Mouse (Mus musculus): ENCODE data around the gene Cfap157. TPM values are rescaled to one million over a fixed set of nuclear protein-coding genes. Genes with fewer than 3 reads are reported as not detected.

The Cfap157 gene
- total and polyA plus RNA-seq, 2 experiments from 2014 or later = 0.22 TPM; not detected in 1

DNA sequence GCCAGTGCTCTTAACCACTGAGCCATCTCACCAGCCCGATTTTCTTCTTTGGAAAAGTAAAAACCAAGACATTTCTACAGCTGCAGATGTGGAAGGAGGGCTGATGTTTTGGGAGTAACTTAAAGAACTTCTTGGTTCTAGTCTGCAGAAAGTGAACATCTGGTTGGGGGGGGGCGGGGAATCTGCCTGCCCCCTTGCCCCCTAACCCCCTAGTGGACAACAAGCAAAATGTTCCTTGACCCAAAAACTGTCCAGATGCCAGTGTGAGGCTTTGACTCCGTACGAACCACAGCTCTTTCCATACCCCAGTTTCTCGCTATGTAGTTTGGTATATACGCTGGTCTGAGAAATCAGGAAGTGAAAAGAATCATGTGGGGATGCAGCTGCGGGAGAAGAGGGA, 34.0 kb downstream of the Cfap157 start:
- 0 out of 2 replicates have a peak, but pooled peaks have one; percentile 8 for TF ChIP-seq CTCF (IDR thresholded peaks at IDR 0.05; ENCODE audit: low read depth)
- TF ChIP-seq EP300 (IDR thresholded peaks at IDR 0.05; ENCODE audit: low read depth) = no peak
- no peaks in the 10 kb centered on the region for H3K4me1 ChIP-seq (ENCODE audit: control insufficient read depth, insufficient read depth)
- no peak overlapping the region for H3K27ac ChIP-seq (ENCODE audit: low read depth)
- ATAC-seq (ENCODE audit: insufficient read depth, low read depth) (no peak), DNase-seq (ENCODE audit: low spot score) (no peak)
- H3K36me3 ChIP-seq (replicated peaks; ENCODE audit: control insufficient read depth, insufficient read depth, low read length) = peaks cover 70% of the 10 kb centered on the region
- no peak overlapping the region for H3K9ac ChIP-seq (replicated peaks; ENCODE audit: low read depth, low read length)
- no peaks in the 10 kb centered on the region for H3K27me3 ChIP-seq (ENCODE audit: control insufficient read depth, insufficient read depth, low read length)
- WGBS = 79% methylated on average over 7 of the region's 7 CpGs
- no peak overlapping the region for H3K4me3 ChIP-seq (ENCODE audit: low read depth, low read length)
- no peaks in the 10 kb centered on the region for H3K9me3 ChIP-seq (replicated peaks; ENCODE audit: control insufficient read depth, low read length)
- no peak overlapping the region for H3K4me2 ChIP-seq (ENCODE audit: low read depth, low read length)

GRCm38 (mm10) chr2:32749082-32749481, 35.1 kb downstream of the Cfap157 start:
- H3K4me3 ChIP-seq (ENCODE audit: low read depth, low read length) = no peak overlapping the region
- H3K27me3 ChIP-seq (ENCODE audit: control insufficient read depth, insufficient read depth, low read length) = no peaks in the 10 kb centered on the region
- DNase-seq (ENCODE audit: low spot score) (no peak), ATAC-seq (ENCODE audit: insufficient read depth, low read depth) (no peak)
- 73% methylated on average over 16 of the region's 16 CpGs for WGBS
- H3K4me1 ChIP-seq (ENCODE audit: control insufficient read depth, insufficient read depth) = no peaks in the 10 kb centered on the region
- TF ChIP-seq EP300 (IDR thresholded peaks at IDR 0.05; ENCODE audit: low read depth) = no peak
- TF ChIP-seq CTCF (IDR thresholded peaks at IDR 0.05; ENCODE audit: low read depth) = no peak
- H3K27ac ChIP-seq (ENCODE audit: low read depth) = no peak overlapping the region
- no peak overlapping the region for H3K4me2 ChIP-seq (ENCODE audit: low read depth, low read length)
- no peaks in the 10 kb centered on the region for H3K9me3 ChIP-seq (replicated peaks; ENCODE audit: control insufficient read depth, low read length)
- peaks cover 62% of the 10 kb centered on the region for H3K36me3 ChIP-seq (replicated peaks; ENCODE audit: control insufficient read depth, insufficient read depth, low read length)
- H3K9ac ChIP-seq (replicated peaks; ENCODE audit: low read depth, low read length) = no peak overlapping the region

DNA sequence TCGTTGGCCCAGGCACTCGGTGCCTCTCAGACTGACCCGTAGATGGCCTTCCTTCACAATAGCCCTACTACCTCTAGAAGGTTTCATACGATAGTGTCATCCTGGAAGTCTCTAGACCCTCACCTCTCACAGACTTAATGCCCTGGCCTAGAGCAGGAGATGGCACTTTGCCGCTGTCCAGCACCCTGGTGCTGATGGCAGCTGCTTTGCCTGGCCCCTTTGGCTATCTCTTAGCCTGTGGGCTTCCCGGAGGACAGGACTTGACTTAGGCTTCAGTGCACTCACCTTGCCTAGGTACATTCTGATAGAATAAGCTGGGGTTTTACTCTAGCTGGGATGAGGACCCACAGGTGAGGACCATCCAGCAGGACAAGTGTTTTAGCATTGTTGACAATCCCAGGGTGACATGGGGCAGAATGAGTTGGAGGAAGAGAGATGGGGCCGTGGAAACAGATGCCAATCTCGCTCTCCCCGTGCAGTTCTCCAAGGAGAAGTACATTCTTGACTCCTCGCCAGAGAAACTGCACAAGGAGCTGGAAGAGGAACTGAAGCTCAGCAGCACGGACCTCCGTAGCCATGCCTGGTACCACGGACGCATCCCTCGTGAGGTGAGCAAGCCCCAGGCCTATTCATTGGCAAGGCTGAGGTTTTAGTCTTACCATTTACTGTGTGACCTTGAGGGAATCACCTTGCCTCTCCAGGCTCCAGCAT, 39.8 kb downstream of the Cfap157 start:
- DNase-seq (ENCODE audit: low spot score) (no peak), ATAC-seq (ENCODE audit: insufficient read depth, low read depth) (no peak)
- Histone ChIP-seq H3K27ac (ENCODE audit: low read depth) (no peak overlapping the region), H3K27me3 (ENCODE audit: control insufficient read depth, insufficient read depth, low read length) (peaks cover 20% of the 10 kb centered on the region), H3K4me1 (ENCODE audit: control insufficient read depth, insufficient read depth) (peaks cover 8% of the 10 kb centered on the region; the same call in 1 of the 2 replicates), H3K36me3 (replicated peaks; ENCODE audit: control insufficient read depth, insufficient read depth, low read length) (peaks cover 33% of the 10 kb centered on the region), H3K9me3 (replicated peaks; ENCODE audit: control insufficient read depth, low read length) (no peaks in the 10 kb centered on the region), H3K4me2 (ENCODE audit: low read depth, low read length) (no peak overlapping the region), H3K4me3 (ENCODE audit: low read depth, low read length) (no peak overlapping the region), H3K9ac (replicated peaks; ENCODE audit: low read depth, low read length) (no peak overlapping the region)
- no peak for TF ChIP-seq CTCF (IDR thresholded peaks at IDR 0.05; ENCODE audit: low read depth)
- TF ChIP-seq EP300 (IDR thresholded peaks at IDR 0.05; ENCODE audit: low read depth) = no peak
- WGBS = 59% methylated on average over 15 of the region's 15 CpGs

GRCm38 (mm10) chr2:32742173-32742531, 42.1 kb downstream of the Cfap157 start:
- no peaks in the 10 kb centered on the region for H3K9me3 ChIP-seq (replicated peaks; ENCODE audit: control insufficient read depth, low read length)
- DNase-seq (ENCODE audit: low spot score) (no peak), ATAC-seq (ENCODE audit: insufficient read depth, low read depth) (peak; percentile 24; the same call in 1 of the 2 replicates)
- no peak overlapping the region for H3K27ac ChIP-seq (ENCODE audit: low read depth)
- H3K4me2 ChIP-seq (ENCODE audit: low read depth, low read length) = peak overlapping the region; percentile 66; the same call in 1 of the 2 replicates
- 34% methylated on average over 18 of the region's 18 CpGs for whole genome bisulfite sequencing
- H3K36me3 ChIP-seq (replicated peaks; ENCODE audit: control insufficient read depth, insufficient read depth, low read length) = peaks cover 19% of the 10 kb centered on the region
- no peak overlapping the region for H3K4me3 ChIP-seq (ENCODE audit: low read depth, low read length)
- H3K4me1 ChIP-seq (ENCODE audit: control insufficient read depth, insufficient read depth) = peaks cover 8% of the 10 kb centered on the region; the same call in 1 of the 2 replicates
- H3K9ac ChIP-seq (replicated peaks; ENCODE audit: low read depth, low read length) = no peak overlapping the region
- peaks cover 20% of the 10 kb centered on the region for H3K27me3 ChIP-seq (ENCODE audit: control insufficient read depth, insufficient read depth, low read length)
- TF ChIP-seq CTCF (IDR thresholded peaks at IDR 0.05; ENCODE audit: low read depth) = no peak
- TF ChIP-seq EP300 (IDR thresholded peaks at IDR 0.05; ENCODE audit: low read depth) = no peak

DNA sequence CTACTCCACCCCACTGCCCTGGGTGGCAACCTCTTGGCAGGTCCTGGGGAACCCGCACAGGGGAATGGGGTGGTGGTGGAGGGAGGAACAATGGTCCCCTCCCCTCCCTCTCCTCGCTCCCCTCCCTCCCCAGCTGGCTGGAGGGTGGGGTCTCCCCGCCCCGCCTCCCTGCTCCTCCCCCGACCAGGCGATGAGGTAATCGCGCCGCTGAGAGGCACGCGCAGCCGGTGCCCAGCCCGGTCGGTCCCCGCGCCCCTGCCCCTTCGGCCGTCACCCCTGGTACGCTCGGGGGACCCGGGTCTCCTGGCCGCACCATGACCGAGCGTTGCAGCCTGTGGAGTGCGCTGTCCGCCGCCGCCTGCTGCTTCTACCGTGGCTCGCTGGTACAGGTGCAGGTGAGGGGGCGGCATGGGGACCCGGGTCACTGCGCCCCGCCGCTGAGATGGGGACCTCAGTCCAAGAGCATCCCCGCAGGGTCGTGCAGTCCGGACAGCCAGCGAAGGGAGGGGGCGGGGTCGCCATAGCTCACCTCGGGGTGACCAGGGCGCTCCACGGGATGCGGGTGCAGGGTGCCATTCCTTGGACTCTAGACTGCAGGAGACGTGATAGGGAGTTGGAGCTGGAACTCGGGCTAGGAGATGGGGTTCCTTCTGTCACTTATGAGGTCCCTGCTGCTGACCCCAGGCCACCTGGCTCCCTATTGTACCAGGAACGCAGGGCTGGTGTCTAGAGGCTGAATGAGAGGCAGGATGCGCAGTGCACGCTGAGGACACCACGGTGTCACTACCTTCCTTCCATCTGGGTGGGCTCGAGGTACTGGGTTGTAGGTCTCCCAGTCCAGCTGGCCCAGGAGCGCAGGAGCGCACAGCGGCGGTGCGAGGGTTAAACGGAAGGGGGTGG, 42.7 kb downstream of the Cfap157 start:
- peak; percentile 9 for DNase-seq (ENCODE audit: low spot score)
- 18% methylated on average over 36 of the region's 58 CpGs for WGBS
- H3K4me3 ChIP-seq (ENCODE audit: low read depth, low read length) = peak overlapping the region; percentile 41
- 0 out of 2 replicates have a peak overlapping the region, but pooled peaks have one; percentile 3 for H3K9ac ChIP-seq (replicated peaks; ENCODE audit: low read depth, low read length)
- ATAC-seq (ENCODE audit: insufficient read depth, low read depth) = peak; percentile 18; the same call in 1 of the 2 replicates
- no peak overlapping the region for H3K27ac ChIP-seq (ENCODE audit: low read depth)
- no peaks in the 10 kb centered on the region for H3K9me3 ChIP-seq (replicated peaks; ENCODE audit: control insufficient read depth, low read length)
- H3K36me3 ChIP-seq (replicated peaks; ENCODE audit: control insufficient read depth, insufficient read depth, low read length) = peaks cover 13% of the 10 kb centered on the region
- peaks cover 20% of the 10 kb centered on the region for H3K27me3 ChIP-seq (ENCODE audit: control insufficient read depth, insufficient read depth, low read length)
- TF ChIP-seq EP300 (IDR thresholded peaks at IDR 0.05; ENCODE audit: low read depth) (no peak), CTCF (IDR thresholded peaks at IDR 0.05; ENCODE audit: low read depth) (no peak)
- peak overlapping the region; percentile 66 for H3K4me2 ChIP-seq (ENCODE audit: low read depth, low read length)
- H3K4me1 ChIP-seq (ENCODE audit: control insufficient read depth, insufficient read depth) = peaks cover 8% of the 10 kb centered on the region; the same call in 1 of the 2 replicates

Data from heart, postnatal 0 days (tissue).